Mouse (Mus musculus) megakaryocyte, embryonic 14.5 days (primary cell): ENCODE data around the gene Gm29133.

ENCODE experiments used
- FLI1 ChIP-seq: IDR thresholded peaks from 2 replicates; pipeline ENCODE4 v1.6.1; 2012; ENCODE audit warnings: low read length, inconsistent platforms, mixed read lengths
- GATA1 ChIP-seq: IDR thresholded peaks from 3 replicates; pipeline ENCODE4 v1.6.1; 2012; ENCODE audit warnings: mixed read lengths, low read length, inconsistent platforms, borderline replicate concordance

GRCm38 (mm10) chr3:75699088-75699487, 48.9 kb upstream of the Gm29133 start:
- TF ChIP-seq GATA1 (no peak), FLI1 (no peak)
